Mouse (Mus musculus): ENCODE data around the gene Txndc12.
A peak's percentile ranks its signal among the peaks of the same experiment; 100 is the strongest.

The Txndc12 gene

GRCm38 (mm10) chr4:108845824-108846569 is 11.6 kb downstream of the Txndc12 start:
- no peak for DNase-seq (ENCODE audit: low spot score)

- peak; percentile 91 for DNase-seq (ENCODE audit: low spot score)
These were observed 13.5 kb downstream of the Txndc12 start, which contains the start of gene Kti12 for GRCm38 (mm10) chr4:108847715-108848504. Gene Kti12 (plus strand): TSS chr4:108847785.

GRCm38 (mm10) chr4:108848505-108848848 is 14.1 kb downstream of the Txndc12 start, which contains the start of gene A730015C16Rik:
Gene A730015C16Rik (minus strand): TSS chr4:108848619.
- peak; percentile 31 for DNase-seq (ENCODE audit: low spot score)

GRCm38 (mm10) chr4:108866806-108867205 is 32.4 kb downstream of the Txndc12 start:
- DNase-seq (ENCODE audit: low spot score) = no peak

- DNase-seq (ENCODE audit: low spot score) = peak; percentile 89
These were observed 35.5 kb downstream of the Txndc12 start for GRCm38 (mm10) chr4:108869730-108870374.

- DNase-seq (ENCODE audit: low spot score) = no peak
These were observed 39.3 kb downstream of the Txndc12 start for GRCm38 (mm10) chr4:108873746-108874145.

GRCm38 (mm10) chr4:108877901-108878300 is 43.5 kb downstream of the Txndc12 start:
- no peak for DNase-seq (ENCODE audit: low spot score)

- DNase-seq (ENCODE audit: low spot score) = no peak
These were observed 44.8 kb downstream of the Txndc12 start, which contains the start of gene Rab3b for GRCm38 (mm10) chr4:108878963-108879822. Gene Rab3b (plus strand): TSS chr4:108879063.

- DNase-seq (ENCODE audit: low spot score) = no peak
These were observed 49.4 kb downstream of the Txndc12 start for GRCm38 (mm10) chr4:108883815-108884214.

GRCm38 (mm10) chr4:108887456-108887855 is 53.1 kb downstream of the Txndc12 start:
- peak; percentile 19 for DNase-seq (ENCODE audit: low spot score)

GRCm38 (mm10) chr4:108890876-108891275 is 56.5 kb downstream of the Txndc12 start:
- DNase-seq (ENCODE audit: low spot score) = no peak

- DNase-seq (ENCODE audit: low spot score) = no peak
These were observed 66.0 kb downstream of the Txndc12 start for GRCm38 (mm10) chr4:108900421-108900820.

- DNase-seq (ENCODE audit: low spot score) = no peak
These were observed 68.5 kb downstream of the Txndc12 start for GRCm38 (mm10) chr4:108902886-108903285.

GRCm38 (mm10) chr4:108903346-108903745 is 68.9 kb downstream of the Txndc12 start:
- no peak for DNase-seq (ENCODE audit: low spot score)

GRCm38 (mm10) chr4:108904076-108904475 is 69.7 kb downstream of the Txndc12 start:
- no peak for DNase-seq (ENCODE audit: low spot score)

- no peak for DNase-seq (ENCODE audit: low spot score)
These were observed 70.4 kb downstream of the Txndc12 start for GRCm38 (mm10) chr4:108904790-108905189.

- DNase-seq (ENCODE audit: low spot score) = peak; percentile 35
These were observed 71.5 kb downstream of the Txndc12 start for GRCm38 (mm10) chr4:108905859-108906258.

- no peak for DNase-seq (ENCODE audit: low spot score)
These were observed 73.1 kb downstream of the Txndc12 start for GRCm38 (mm10) chr4:108907475-108907874.

- DNase-seq (ENCODE audit: low spot score) = no peak
These were observed 75.5 kb downstream of the Txndc12 start for GRCm38 (mm10) chr4:108909872-108910425.

All from adipocyte (in vitro differentiated cells).